Mouse (Mus musculus): ENCODE results near the gene Prl8a8. TPM values are rescaled to one million over a fixed set of nuclear protein-coding genes. Genes with fewer than 3 reads are reported as not detected.

Gene Prl8a8
- not detected for total RNA-seq (2021)

DNA sequence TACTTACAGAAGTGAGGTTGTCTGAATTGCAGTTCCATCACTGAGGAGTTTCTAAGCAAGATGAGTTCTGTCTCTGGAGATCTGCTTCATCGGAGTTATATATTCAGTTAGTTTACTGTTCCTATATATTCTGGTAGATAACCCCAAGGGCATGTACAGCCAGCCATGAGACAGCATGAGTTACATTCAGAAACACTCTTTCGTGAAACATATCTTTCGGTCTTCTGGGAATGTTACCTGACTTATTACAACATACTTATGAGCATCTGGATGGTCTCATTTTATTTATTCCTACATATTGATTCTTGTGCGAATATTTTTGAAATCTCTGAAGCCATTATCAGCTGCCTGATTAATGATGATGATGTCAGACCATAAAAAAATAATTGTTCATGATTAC lies at the start of gene Prl8a8:
Prl8a8 (minus strand) TSS at position 101 of the 400 bp plus-strand sequence.
- DNase-seq (ENCODE audit: extremely low spot score in 1 of 2, low spot score in 1 of 2) = no peak

DNA sequence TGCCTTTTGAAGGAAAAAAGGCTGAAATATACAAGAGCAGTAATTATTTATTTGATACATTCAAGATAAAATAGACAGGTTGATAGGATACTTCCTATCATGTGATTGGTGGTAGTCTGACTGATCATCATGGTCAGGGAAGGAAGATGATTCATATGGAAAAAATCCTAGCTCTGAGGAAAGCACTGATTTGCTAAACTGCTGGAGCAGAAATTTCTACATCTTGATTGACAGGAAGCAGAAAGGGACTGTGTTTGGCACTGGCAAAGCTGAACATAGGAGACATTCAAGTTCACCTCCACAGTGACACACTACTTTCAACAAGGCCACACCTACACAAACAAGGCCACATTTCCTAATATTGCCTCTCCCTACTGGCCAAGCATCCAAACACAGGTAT lies 40.3 kb upstream of the Prl8a8 start:
- DNase-seq (ENCODE audit: extremely low spot score in 1 of 2, low spot score in 1 of 2) = no peak

DNA sequence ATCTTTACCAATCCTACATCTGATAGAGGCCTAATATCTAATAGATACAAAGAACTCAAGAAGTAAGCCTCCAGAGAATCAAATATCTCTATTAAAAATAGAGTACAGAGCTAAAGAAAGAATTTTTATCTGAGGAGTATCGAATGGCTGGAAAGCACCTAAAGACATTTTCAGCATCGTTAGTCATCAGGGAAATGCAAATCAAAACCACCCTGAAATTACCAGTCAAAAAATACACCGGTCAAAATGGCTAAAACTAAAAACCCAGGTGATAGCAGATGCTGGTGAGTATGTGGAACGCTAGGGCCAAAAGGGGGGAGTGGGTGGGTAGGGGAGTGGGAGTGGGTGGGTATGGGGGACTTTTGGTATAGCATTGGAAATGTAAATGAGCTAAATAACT lies 10.1 kb upstream of the Prl8a8 start:
- no peak for DNase-seq (ENCODE audit: extremely low spot score in 1 of 2, low spot score in 1 of 2)

- no peak for DNase-seq (ENCODE audit: extremely low spot score in 1 of 2, low spot score in 1 of 2)
Measured at GRCm38 (mm10) chr13:27507645-27508044, 5.4 kb downstream of the Prl8a8 start.

Other genes starting within 250 kb of the Prl8a8 start
- not detected for gene Prl6a1, start 200.6 kb downstream of the Prl8a8 start, total RNA-seq (2021)
- not detected for gene Prl8a2, start 167.5 kb downstream of the Prl8a8 start, total RNA-seq (2021)
- gene Prl2b1, start 122.4 kb downstream of the Prl8a8 start, total RNA-seq (2021) = not detected
- gene Prl8a6, start 74.5 kb downstream of the Prl8a8 start, total RNA-seq (2021) = not detected
- gene Prl8a9, start 51.4 kb upstream of the Prl8a8 start, total RNA-seq (2021) = not detected
- not detected for gene Prl8a1, start 69.0 kb upstream of the Prl8a8 start, total RNA-seq (2021)
- not detected for gene Prl7b1, start 97.4 kb upstream of the Prl8a8 start, total RNA-seq (2021)
- not detected for gene Prl7a1, start 129.3 kb upstream of the Prl8a8 start, total RNA-seq (2021)
- not detected for gene Prl7a2, start 154.8 kb upstream of the Prl8a8 start, total RNA-seq (2021)
- gene Prl7d1, start 203.5 kb upstream of the Prl8a8 start, total RNA-seq (2021) = not detected